Mouse (Mus musculus) left cerebral cortex, adult 8-10 months (tissue): ENCODE data around the gene Aqp11. TPM values are rescaled to one million over a fixed set of nuclear protein-coding genes. Genes with fewer than 3 reads are reported as not detected.
A peak's percentile ranks its signal among the peaks of the same experiment; 100 is the strongest.

Source experiments
- DNase-seq, 2 experiments: peaks; one replicate each; pipeline ENCODE4 v3.0.0; 2022; ENCODE audit warnings: low spot score in 2 of 2
- total RNA-seq, 4 experiments: library from RNA; stranded (reverse); gene quantifications; 2 replicates each; pipeline ENCODE4 v1.2.4; 2022

Aqp11 gene
- total RNA-seq, 4 experiments from 2014 or later, result 20.7 to 24.7 (median 22.6) TPM

DNA sequence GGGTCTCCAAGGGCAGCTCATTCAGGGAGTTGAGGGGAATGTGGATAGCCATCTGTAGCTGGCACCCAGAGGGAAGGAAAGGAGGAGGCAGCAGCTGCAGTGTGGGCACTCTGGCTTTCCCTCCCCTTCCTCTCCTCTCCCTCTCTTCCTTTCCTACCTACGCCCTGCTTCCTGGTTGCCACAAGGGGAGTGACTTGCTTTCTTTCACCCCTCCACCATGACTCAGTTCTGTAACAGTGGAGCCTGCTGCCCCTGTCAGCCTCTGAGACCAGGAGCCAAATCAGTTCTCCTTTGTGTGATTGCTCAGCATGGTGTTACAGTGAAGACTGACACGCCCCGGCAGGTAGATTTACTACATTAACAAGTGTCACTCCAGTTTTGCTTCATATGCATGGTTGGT is 28.9 kb downstream of the Aqp11 start:
- DNase-seq, result peak in 1 of 2 experiments; percentile 20

DNA sequence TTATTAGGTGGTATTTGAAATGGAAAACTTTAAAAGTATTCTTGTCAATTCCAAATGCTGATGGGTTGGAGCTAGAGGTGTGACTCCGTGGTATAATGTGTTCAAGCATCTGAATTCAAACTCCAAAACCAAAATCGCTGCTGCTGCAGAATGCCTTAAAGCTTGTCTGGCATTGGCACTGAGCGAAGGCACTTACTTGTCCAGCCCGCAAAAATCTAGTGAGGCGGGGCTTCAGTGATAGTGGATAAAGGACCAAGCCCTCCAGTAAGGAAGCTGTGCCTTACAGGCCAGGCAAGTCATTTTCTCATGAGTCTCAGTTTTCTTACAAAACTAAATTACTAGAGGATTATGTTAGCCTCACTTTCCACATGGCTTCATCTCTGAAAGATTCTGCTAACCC is 30.3 kb downstream of the Aqp11 start:
- no peak for DNase-seq

DNA sequence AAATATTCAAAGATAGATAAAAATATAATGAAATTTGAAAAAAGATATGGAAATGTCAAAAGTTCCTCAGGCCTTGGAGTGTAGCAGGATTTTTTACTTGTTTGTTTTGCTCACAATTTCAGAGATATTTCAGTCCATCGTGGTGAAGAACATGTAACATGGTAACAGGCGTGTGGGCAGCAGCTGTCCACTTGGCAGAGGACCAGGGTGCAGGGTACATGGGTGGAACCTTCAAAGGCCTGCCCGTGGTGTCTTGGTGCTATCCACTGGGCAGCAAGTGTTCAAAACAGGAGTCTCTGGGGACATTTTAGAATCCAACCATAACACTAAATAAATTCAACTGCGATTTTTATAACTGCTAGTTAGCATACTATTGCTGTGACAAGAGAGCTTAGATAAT is 31.0 kb downstream of the Aqp11 start:
- DNase-seq, result no peak

DNA sequence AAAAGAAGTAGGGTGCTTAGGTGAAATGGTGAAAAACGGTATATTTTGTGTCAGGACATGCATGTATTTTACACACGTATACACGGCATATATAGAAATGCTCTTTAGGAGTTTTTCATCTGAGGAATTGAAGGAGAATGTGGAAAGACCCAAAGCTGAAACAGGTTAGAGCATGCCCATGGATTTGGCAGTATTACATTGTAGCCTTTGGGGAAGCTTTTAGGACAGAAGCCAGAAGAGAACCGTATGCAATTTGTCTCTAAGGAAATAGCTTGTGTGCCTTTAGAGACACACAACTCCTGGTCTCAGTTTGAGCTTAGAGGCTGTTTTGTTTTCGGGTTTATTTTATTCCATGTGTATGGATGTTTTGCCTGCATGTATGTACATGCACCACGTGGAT is 37.0 kb downstream of the Aqp11 start:
- no peak for DNase-seq

DNA sequence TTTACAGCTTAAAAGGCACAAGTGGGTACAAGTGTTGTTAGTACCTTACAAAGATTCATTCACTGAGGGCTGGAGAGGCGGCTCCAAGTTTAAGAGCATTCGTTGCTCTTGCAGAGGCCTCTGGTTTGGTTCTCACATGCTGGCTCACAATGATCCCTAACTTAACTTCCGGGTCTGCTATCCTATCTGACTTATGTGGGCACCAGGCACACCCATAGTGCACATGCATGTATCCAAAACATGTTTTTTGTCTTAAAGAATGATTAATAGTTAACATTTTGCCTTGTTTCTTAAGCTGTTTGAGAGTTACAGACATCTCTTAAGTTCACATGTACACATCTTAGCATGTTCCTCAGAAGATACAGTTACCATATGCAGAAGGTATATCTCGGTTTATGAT is 37.9 kb downstream of the Aqp11 start:
- no peak for DNase-seq

DNA sequence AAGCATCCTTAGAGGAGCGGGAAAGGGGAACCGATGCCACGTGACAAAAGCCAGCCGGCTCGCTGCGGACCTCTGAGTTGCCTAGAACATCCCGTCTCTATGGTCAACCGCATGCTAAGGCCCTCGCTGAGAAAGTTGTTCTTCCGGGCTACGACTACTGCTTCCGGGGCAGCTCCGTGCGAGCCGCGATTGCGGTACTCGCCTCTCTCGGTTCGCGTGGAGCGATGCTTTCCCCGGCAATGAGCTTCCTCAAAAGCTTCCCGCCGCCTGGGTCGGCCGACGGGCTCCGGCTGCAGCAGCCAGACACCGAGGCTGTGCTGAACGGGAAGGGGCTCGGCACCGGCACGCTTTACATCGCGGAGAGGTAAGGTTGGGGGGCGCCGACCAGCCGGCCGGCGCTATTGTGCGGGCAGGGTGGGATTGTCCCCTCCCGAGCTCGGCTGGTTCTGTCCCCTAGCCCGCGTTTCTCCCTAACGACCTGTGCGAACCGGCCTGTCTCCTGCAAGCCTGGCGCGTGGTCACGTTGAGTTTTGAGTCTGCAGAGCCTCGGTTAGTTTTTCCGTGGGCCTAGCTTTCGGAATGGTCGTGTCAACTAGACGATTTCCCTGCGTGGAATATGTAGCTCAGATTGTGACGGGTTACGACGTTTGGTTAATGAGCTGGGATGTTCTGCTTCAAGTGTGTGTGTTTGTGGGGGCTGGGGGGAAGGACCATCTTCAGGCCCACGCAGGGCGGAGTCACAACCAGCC is 41.4 kb downstream of the Aqp11 start, which contains the start of gene Clns1a:
Clns1a (plus strand) TSS at position 129 of the 749 bp plus-strand sequence.
- DNase-seq, result peak; percentile 89 to 91

DNA sequence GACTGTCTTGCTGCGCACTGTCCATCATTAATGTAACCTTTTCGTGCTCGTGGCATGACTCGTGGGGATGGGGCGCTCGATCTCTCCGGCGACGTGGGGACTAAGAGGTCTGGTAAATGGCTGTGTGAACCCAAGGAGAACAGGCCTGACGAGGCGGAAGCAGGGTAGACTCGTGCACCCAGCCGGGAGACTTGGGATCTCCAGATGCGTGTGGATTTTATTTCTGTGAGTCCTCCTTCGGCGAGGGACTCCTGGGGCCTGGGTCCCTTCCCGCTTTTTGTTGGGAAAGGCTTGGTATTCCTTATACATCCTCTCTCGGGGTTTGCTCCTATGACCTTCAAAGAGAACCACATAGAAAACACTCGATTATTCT is 42.0 kb downstream of the Aqp11 start:
- no peak for DNase-seq

DNA sequence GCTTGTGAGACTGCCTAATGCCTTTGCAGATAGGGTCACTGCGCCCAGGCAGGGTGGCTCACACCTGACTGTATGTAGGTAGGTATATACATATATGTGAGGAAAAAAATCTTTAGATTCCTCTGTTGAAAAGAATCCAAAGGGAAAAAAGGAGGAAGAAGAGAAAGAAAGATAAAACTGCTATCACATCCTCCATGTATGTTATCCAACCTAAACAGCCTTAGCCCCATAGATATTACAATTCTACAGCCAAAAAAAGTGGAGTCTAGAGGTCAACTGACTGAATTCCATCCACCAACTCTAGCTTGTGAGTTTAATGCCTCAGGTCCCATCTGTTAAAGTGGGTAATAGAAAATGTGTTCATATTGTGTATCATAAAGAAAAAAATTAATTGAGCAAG is 42.6 kb downstream of the Aqp11 start:
- DNase-seq, result no peak

DNA sequence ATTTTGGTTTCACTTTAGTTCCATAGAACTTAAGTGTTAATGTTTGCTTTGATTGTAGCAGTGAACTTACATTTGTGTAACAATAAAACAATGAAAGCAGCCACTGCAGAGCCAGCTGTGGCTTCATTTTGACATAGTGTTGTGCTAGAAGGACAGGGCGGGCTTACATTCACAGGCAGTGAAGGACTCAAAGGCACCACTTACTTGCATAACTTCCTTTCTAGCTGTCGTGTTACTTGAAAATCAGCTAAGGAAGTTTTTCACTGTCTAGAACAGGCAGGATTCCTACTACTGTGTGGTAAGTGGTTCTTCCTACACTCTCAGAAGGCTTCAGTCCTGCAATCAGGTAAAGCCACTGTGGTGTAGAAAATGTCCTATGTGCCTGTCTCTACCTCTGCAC is 50.3 kb downstream of the Aqp11 start:
- DNase-seq, result no peak

DNA sequence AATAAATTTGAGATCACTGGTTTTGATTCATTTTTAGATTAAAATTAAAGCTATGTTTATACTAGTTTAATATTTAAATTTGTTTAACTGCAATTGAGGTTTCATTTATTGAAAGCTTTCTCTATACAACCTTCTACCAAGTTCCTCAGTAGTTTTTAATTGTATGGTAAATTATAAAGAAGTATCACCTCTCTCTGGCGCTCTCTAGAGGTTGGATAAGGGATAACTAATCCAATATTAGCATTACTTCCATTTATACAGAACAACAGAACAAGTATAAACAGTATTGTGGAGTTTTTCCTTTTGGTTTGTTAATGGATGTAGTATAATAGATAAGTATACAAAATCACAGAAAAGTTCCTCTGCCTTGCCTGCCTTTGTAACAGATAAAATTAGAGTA is 58.9 kb downstream of the Aqp11 start:
- no peak for DNase-seq

Other genes with a start within 250 kb of the Aqp11 start
- gene Aamdc, start 158.8 kb downstream of the Aqp11 start, total RNA-seq, result 10 to 100 TPM; 34.5 to 41.7 (median 36.6) TPM
- 10 to 100 TPM; 42.3 to 50.3 (median 43.6) TPM for gene Rsf1, start 158.4 kb downstream of the Aqp11 start, total RNA-seq
- gene Clns1a, start 41.7 kb downstream of the Aqp11 start, total RNA-seq, result 10 to 100 TPM; 74.0 to 85.4 (median 80.9) TPM
- gene Pak1, start 50.3 kb upstream of the Aqp11 start, total RNA-seq, result 100 to 1,000 TPM; 373 to 389 (median 377) TPM
- gene Gdpd4, start 181.7 kb upstream of the Aqp11 start, total RNA-seq, result under 1 TPM in 2 of 4 experiments, not detected in 2; 0.11 to 0.32 TPM